Mouse (Mus musculus): ENCODE measurements around the gene Vmn1r6.
"Not testable (repeated sequence)": the region's sequence is repeated elsewhere in the genome, so short reads cannot be mapped to it uniquely, and the experiment has no call there.

Vmn1r6 gene

GRCm38 (mm10) chr6:56996943-56997342 lies at the start of gene Vmn1r6:
Gene Vmn1r6 (plus strand): TSS chr6:56997243.
- no peak for DNase-seq (ENCODE audit: low read depth)

GRCm38 (mm10) chr6:56956436-56956835 lies 40.6 kb upstream of the Vmn1r6 start:
- no peak for DNase-seq (ENCODE audit: low read depth)

- DNase-seq (ENCODE audit: low read depth), result no peak
These were observed 27.1 kb upstream of the Vmn1r6 start, which contains the start of gene Vmn1r5 for GRCm38 (mm10) chr6:56969973-56970372. Gene Vmn1r5 (plus strand): TSS chr6:56970273.

GRCm38 (mm10) chr6:57025224-57025623 lies 28.2 kb downstream of the Vmn1r6 start, which contains the start of gene Vmn1r7:
Gene Vmn1r7 (minus strand): TSS chr6:57025324.
- DNase-seq (ENCODE audit: low read depth), result not testable (repeated sequence)

- no peak for DNase-seq (ENCODE audit: low read depth)
These were observed 34.9 kb downstream of the Vmn1r6 start, which contains the start of gene Vmn1r8 for GRCm38 (mm10) chr6:57031984-57032383. Gene Vmn1r8 (plus strand): TSS chr6:57032284.

- DNase-seq (ENCODE audit: low read depth), result no peak
These were observed 37.6 kb downstream of the Vmn1r6 start for GRCm38 (mm10) chr6:57034674-57035073.

Data from c-Kit-positive CD71-positive TER-119-negative erythroid progenitor cells, embryonic 14.5 days (primary cell).